Mouse (Mus musculus) heart, postnatal 0 days (tissue): Measurements from ENCODE around the gene Pyroxd2.

Source experiments
- CTCF ChIP-seq: IDR thresholded peaks from 2 replicates; pipeline ENCODE4 v1.5.1; 2016; ENCODE audit warnings: antibody characterized with exemption, control low read depth, low read depth
- EP300 ChIP-seq: IDR thresholded peaks from 2 replicates; pipeline ENCODE4 v1.6.1; 2016; ENCODE audit warnings: antibody characterized with exemption, low read depth

- no peak for TF ChIP-seq CTCF
- no peak for TF ChIP-seq EP300
Measured at GRCm38 (mm10) chr19:42785562-42786220, 33.1 kb upstream of the Pyroxd2 start.
